Mouse (Mus musculus): ENCODE measurements at regions not wholly inside any gene's neighbourhood (a gene's known extent, or its start where the extent isn't known, plus 50 kb on each side); places are given as distances from the start of the nearest gene placed in this dataset.

DNA sequence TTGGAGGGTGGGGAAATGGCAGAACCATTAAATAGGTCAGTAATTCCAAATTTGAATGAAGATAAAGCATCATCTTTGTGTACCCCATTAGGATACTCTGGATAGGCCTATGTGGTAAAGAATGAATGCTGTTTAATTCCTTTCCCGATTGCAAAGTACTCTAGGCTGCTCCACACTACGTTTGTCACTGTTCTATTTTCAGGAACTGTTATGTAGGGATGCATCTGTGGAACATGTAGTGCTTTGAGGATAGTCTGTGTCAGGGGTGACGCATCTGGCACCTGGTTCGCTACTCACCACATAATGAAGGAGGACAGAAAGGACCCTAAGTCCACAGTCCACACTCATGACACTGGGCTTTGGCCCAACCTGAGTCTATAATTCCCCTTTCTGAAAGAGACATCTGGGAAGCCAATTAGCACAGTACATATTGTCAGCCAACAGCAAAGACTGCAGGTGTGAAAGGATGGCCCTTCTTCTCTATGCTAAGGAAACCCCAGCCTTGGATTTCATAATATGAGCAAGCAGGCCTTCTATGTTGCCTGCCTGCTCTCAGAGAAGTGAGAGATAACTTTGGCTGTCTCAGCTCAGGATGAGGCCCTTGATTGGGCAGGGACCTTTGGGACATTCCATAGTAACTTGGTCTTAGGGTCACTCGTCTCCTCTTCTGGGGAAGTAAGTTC is 230.4 kb upstream of the Marcks start:
- DNase-seq: no peak

DNA sequence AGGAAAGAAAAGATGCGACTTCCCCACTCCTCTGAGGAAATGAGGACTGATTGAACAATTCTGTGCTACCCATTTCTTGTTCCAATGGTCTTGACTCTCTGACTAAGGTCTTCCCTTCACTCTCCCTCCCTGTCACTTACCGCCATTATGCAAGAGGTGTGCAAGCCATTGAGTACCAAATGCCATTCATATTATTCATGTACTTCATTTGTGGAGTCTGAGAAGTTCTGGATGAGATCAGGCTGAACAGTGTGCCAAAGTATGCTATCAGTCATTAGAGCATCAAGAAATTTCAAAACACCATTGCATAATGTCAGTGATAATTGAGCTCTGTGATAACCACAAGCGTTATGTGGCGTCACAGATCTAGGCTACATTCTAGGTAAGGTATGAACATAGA is 229.1 kb upstream of the Marcks start:
- no peak for DNase-seq

DNA sequence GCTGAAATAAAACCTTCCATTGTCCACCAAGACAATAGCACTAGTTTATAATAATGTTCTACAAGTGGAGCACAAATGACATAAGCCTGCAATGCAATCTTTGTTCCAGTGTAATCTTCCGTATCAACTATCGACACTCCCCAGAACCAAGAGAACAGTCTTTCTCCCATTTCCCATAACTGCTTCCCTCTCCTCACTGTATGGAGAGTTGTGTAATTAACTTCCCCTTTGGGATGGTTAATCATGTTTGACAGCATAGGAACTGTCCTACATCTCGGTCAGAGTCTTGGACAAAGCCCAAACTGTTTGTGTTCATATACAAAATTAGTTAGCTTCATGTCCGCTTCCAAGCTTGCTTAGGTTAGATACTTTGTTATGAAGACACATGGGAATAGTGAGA is 225.8 kb upstream of the Marcks start:
- DNase-seq: no peak

DNA sequence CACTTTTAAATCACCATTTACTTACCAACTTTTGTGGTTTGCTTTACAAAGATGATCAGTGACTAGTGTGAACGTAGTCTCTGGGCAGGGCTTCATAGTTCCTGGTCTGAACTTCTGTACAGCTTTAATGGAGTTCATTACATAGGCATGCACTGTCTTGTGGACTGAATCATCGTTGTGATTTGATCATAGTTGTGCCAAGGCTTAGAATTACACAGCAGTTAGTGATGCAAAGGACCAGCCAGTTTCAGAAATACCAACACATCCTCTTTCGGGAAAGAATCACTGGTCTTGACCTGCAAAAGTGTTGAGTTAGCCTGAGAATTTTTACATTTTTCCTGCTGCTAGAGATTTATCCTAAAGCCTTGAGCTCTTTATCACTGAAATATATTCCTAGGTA is 222.3 kb upstream of the Marcks start:
- DNase-seq: no peak

DNA sequence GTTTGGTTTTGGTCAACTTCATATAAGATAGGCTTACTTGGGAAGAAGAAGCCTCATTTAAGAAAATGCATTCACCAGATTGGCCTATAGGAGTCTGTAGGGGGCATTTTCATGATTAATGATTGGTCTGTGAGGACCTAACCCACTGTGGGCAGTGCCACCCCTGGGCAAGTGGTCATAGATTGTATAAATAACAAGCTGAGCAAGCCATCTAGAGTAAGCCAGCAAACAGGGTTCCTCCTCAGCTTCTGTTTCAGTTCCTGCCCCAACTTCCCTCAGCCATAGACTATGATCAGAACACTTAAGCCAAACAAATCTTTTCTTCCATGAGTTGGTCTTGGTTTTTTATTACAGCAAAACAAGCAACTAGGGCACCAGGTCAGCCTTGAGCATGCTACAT is 220.2 kb upstream of the Marcks start:
- DNase-seq: no peak

DNA sequence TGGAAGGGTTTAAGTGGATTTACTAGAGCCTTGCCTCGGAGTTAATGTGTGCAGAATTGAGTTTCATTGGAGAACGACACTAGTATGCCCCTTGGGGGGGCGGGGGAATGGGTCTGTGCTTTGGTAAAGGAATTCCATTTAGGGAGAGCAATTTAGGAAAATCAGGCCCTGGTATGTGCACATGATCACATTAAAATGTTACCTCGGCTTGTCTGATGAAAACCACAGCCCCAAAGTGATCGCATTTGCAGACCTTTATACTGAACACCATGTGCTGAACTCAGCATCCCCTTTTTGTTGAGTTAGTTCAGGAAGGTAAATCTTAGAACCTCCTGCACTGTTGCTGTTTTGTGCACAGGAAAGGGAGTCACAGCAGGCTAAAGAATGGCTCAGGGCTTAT is 219.6 kb upstream of the Marcks start:
- no peak for DNase-seq

DNA sequence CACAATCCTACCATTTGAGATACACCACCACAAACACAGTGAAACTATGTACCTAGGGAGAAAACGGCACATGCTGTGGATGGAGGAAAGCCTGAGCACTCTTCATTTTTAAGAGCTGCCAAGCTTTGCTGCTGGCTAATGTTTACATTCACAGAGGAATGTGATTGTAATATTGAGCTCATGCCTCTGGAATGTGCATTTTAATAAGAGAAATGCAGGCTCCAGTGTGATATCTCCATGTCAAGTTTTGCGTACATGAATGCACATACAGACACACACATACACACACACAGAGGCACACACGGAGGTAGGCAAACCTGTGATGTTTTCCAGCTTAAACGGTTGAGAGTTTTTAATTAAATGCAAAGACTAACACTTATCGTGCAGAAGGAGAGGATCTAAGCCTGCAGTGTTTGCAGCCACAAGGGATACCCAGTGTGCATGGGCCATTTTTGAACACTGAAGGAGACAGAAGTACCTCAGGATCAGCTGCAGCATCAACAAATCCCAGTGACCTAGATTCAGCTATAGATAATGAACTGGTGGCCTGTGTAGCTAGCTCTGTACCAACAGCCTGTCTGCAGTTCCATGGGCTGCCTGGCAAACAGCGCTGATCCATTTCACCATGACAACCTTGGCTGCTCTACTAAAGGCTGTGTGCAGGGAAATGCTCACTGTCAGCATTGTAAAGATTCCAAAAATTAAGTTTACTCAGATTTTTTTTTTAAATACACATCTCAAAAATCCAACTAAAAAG is 218.8 kb upstream of the Marcks start:
- DNase-seq: peak; percentile 40

DNA sequence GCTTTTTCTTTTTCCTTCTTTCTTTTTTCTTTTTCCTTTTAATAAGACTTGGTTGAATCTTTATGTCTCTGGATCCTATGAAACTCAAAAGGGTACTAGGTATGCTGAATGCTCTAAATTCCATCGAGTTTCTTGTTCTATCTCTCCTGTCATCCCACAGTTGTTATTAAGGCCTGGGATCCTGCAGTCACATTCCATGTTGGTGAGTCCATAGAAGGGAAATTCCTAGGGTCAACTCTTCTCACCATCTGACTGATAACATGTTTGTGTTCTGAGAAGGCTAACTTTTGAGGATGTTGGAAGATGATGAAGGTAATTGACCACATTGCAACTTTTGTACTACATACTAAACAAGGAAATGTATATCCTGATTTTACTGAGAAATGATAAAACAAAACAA is 210.5 kb upstream of the Marcks start:
- DNase-seq: no peak

DNA sequence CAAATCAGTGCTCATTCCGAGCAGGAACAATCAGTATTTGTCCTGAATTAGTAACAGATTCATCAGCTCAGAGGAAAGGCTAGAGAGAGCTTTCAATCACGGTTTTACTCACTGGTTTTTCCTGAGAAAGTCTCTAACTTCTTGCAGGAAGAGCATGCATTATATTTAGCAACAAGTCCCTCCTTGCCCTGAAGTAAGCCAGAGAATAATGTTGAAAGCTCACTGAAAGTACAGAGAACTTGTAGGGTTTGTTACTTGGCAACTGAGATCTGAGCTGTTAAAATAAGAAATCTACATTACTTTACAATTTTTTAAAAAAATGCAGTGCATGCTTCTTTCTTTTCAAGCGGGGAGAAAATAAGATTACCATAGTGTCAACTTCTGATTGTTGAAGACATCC is 209.7 kb upstream of the Marcks start:
- no peak for DNase-seq

DNA sequence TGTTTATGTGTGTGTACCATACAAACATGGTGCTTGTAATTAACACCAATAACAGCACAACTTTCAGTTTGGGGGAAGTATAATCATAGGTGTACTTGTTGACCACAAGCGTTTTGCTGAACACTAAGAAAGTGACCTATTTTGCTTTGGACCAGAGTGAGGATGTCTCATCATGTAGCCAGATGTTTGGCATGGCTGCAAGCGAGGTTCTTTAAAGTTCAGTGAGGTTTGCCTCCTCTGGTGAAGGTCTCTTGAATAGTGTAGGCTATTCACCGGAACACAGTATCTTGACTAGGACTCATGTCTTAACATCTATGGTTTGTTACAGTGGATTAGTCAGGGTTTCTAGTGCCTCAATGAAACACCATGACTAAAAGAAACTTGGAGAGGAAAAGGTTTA is 208.9 kb upstream of the Marcks start:
- no peak for DNase-seq

DNA sequence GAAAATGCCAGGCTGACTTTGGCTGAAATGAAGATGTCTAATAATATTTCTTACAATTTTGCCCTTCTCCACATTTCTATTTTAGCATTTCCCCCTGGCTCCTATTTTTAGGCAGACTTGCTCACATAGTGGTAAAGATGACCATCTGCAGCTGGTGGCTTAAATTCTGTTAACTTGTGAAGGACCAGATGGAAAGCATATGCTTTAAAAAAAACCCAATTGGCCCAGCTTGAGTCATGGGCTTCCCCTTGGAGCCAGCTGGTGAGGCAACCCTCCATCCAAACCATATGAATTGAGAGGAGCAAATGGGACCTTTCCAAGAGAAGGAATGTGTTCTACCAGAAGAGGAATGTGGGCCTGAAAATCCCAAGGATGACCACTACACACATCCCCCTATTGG is 204.0 kb upstream of the Marcks start:
- no peak for DNase-seq

DNA sequence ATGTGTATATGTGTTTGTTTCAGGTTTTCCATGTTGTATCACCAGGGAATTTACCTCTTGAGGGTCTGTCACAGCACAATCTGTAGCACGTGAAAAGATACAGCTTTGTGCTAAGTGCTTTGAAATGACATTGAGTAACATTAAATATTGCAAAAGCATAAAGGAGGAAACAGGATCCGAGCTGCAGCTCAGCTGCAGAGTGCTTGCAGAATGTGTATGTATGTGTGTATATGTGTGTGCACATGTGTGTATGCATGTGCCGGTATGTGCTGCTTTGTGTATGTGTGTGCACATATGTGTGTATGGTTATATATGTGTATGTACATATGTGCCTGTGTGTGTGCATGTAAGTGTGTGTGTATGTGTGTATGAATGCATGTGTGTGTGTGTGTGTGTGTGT is 200.9 kb upstream of the Marcks start:
- DNase-seq: no peak

DNA sequence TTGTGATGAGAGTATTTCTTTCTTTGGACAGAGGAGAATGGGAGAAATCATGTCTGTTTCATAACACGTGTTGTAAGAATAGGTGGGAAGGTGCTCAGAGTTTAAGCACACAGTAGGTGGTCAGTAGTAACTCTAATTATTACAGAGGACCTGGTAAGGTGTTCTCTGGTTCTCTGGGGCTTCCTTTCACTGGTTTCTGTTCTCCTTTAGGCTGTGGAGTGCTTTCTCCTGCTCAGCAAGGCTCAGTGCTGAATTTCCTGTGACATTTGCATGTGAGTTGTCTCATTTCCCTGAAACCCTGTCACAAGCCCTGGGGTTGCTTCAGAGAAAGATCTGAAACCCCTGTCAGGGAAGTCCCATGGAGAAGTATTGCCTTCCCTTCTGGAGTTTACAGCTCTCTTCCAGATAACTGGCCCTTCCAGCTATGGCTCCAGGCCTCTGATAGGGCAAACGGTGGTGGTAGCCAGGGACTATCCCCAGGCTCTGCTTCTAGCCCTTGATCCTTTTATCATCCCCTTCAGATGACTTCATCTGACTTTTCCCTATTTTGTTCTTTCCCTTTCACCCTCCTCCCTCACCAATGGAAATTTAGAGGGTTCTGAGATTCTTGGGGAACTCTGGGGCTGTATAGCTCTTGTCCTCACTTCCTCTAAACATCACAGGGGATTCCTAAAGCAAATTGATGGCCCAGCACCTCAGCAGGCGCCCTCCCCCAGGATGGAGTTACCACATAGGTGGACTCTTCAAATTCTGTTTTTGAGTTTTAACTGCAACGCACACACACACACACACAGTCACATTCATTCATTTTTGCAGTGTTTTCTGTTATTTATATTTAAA is 199.6 kb upstream of the Marcks start:
- no peak for DNase-seq

DNA sequence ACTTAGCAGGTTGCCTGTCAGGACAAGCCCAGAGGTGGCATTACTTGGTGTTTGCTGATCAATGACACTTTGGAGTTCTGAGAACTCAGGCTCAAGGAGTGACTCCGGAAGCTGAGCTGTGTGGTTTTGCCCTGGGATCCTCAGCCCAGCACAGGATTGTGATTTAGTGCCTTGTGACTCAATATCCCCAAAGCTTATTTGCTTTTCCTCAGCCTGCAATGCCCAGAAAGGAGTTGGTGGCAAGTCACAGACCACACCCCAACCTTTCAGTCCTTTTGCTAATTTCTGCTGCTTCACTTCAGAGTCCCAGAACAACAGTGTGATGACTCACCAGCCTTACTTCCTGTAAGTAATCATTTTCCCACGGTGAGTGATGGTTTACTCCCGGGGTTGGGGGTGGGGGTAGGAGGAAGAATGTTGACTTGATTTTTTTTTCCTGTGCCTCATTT is 198.5 kb upstream of the Marcks start:
- DNase-seq: no peak

DNA sequence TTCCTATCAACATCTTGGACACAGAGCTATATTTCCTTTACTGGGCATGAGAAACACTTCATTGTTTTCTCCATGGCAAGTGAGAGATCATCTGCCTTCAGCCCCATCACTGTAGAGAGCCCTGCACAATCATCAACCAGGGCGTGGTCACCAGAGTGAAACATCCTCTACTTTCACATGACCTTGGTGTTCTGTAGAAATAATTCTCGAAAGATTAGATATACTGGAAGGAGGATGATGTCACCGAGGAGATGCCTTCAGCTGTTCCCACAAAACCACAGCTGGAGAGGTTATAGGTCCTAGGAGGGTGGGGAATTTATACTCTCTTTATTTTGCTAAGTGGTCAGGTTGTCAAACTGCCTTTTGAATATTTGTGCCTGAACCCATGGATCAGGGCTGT is 196.4 kb upstream of the Marcks start:
- no peak for DNase-seq

DNA sequence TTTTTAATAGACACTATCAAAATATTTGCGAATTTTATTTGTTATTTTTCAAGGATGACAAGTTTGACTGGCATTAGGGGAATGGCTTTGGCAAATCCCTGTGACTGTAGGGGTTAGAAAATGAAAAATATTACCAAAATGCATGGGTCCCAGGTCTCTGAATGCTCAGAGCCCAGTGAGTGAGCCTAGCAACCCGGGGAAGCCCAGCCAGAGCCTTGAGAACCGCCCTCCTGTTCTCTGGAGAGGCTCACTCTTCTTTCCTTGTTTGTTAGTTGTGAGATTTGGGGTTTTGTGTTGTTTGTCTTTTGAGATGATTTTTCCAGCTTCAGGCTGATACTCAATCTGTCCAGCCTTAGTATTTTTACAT is 187.4 kb upstream of the Marcks start:
- DNase-seq: no peak

DNA sequence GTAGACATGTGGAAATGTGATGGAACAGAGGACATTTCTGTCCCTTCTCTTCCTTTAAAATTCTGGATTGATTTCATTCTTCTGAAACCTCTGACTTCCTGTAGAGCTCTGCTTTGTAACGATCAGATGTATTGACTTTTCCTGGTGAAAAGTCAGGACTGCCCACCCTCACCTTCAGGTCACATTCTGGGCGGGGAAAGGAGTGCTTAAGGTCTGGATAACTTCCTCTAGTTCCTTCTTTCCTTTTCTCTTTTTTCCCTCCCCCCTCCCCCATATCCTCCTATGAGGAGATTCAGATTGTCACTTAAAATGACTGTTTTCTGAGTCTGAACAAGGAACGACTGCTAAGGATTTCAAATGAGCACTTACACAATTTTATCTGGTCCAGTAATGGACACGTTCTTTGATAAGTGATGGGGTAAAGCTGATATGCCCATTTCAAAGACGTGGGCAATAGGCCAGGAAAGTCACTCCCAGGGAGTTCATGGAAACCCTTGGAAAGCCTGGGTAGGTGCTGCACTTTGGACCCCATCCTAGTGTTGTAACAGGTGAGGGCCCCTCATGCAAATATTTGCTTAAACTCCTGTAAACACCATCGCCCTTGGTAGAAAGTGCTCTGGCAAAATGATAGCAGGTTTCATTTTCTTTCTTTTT is 186.9 kb upstream of the Marcks start:
- DNase-seq: no peak

DNA sequence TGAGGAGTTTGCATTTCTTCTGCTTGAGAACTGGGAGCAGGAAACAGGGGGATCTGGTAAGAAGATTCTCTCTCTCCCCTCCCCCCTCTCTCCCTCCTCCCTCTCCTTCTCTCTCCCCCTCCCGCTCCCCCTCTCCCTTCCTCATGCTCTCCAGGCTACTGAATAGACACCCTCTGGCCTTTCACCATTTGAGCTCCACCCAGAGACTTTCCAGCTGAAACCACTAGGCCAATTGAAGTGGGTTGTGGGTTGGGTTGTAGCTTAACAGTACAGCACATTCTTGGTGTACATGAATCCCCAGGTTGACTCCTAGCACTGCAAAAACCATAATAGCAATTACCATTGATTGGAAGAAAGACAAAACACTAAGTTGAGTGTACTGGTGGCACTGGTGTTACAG is 185.0 kb upstream of the Marcks start:
- DNase-seq: no peak

DNA sequence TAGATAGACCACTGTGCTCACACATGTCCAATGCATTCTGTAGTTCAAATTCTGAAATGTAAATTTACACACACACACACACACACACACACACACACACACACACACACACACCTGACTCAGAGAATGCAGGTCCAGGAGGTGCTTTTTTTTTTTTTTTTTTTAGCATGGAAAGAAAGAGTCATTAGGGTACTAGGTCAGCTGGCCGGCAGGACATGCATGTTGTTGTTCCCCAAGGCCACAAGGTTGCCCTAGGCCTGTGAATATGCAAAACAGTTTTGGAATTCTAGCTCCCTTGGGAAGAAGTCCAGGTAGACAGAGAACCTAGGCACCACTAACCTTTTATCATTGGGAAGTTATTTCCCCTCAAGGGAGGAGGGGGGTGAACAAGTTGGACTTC is 184.1 kb upstream of the Marcks start:
- no peak for DNase-seq

DNA sequence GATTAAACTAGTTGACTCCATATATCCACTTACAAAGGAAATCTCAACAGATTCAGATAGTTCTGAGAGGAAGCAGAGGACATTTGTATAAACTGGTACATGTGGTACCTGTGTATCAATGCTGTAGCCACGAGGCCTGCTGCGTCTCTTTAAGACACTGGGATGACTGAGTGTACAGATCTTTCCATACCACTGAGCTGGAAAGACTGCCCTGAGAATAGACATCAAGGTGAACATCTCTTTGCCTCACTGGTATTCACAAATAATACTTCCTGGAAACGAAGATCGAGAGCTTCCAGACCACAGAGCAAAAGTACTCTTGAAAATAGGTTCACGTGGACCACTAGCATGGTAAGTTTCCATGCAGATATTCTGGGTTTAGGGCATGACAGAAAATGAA is 183.6 kb upstream of the Marcks start:
- DNase-seq: no peak

DNA sequence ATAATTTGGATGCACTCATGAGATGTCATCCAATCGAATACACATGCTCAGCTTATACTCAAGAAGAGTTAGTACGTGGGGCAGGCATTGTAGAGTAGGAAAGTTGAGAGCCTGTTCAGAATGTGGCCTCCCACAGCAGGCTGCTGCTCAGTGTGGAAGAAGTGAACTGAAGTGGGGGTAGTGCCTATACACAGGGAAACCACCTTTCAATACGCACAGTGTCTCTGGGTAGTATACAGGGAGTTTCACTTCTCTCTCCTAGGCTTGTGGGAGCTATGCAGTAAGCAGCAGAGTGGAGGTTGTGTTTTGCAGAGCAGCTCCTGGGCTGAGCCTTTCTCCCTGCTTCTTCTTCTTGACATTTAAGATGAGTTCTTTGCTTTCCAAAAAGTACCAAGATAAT is 182.5 kb upstream of the Marcks start:
- DNase-seq: no peak

DNA sequence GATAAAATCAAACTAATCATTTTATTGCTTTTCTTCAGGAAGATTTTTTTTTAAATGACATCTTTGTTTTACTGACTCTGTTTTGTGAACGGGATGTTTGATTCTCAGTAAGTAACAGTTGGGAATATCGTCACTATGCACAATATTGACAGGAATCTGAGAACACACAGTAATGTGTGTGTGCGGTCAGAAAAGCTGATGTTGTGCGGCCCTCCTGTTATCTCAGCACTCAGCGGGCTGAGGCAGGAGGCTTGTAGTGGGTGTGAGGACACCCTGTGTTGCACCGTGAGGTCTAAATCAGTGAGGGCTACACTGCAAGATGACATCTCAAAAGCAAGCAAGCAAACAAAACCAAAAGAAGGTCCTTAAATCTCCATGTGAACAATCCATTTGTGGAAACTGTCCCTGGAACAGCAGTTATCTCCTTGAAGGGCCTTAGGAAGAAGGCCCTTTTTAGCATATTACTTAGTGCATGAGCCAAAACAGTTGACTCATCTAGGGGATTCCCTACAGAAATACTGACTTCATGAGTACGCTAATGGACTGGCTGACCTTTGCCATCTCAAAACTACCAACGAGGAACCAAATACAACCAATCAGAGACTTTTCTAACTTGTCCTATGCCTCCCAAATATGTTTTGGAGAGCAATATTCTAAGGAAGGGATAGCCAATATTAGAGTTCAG is 181.2 kb upstream of the Marcks start:
- DNase-seq: no peak

DNA sequence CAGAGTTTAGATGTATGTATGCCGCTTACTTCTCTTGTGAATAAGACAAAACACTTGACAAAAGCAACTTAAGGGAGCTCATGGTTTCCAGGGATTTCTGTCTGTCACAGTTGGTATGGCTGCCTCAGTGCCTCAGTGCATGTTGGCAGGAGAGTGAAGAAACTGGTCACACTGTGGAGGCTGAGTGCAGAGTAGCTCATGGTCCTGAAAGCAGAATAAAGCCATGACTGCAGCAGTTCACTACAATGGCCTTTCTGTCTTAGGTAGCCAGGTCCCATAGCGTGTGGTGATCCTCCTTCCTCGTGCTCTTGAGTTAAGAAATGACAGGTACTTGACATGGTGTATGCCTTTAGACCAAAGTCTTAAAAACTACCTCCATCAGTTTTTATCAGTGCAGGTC is 178.0 kb upstream of the Marcks start:
- no peak for DNase-seq

All from right cerebral cortex, postnatal 4 days (tissue).